Mouse (Mus musculus) midbrain, embryonic 13.5 days (tissue): ENCODE measurements around the gene Gm20503. TPM values are rescaled to one million over a fixed set of nuclear protein-coding genes. Genes with fewer than 3 reads are reported as not detected.

Experiments used
- ATAC-seq: fragments of 200-750 bp; cut with Nextera tagmentation; 2 replicates; pipeline ENCODE4 v1.8.0; 2017; ENCODE audit warnings: mild to moderate bottlenecking, moderate TSS enrichment, moderate library complexity
- H3K27ac ChIP-seq: fragments of 300-500 bp; sonication (generic); 2 replicates; pipeline ENCODE4 v1.5.1; 2015; ENCODE audit warnings: inconsistent platforms, mild to moderate bottlenecking, moderate library complexity
- H3K27me3 ChIP-seq: fragments of 300-500 bp; sonication (generic); 2 replicates; pipeline ENCODE4 v1.6.1; 2015; ENCODE audit warnings: mild to moderate bottlenecking, inconsistent platforms
- H3K36me3 ChIP-seq: fragments of 300-500 bp; sonication (generic); 2 replicates; pipeline ENCODE4 v1.6.1; 2015; ENCODE audit warnings: mild to moderate bottlenecking, inconsistent platforms
- H3K4me1 ChIP-seq: fragments of 300-500 bp; sonication (generic); replicated peaks from 2 replicates; pipeline ENCODE4 v1.6.1; 2015; ENCODE audit warnings: inconsistent platforms
- H3K4me2 ChIP-seq: fragments of 300-500 bp; sonication (generic); replicated peaks from 2 replicates; pipeline ENCODE4 v1.6.1; 2015; ENCODE audit warnings: moderate library complexity, mild to moderate bottlenecking, inconsistent platforms
- H3K4me3 ChIP-seq: fragments of 300-500 bp; sonication (generic); replicated peaks from 2 replicates; pipeline ENCODE4 v1.5.1; 2015; ENCODE audit warnings: mild to moderate bottlenecking, inconsistent platforms
- H3K9ac ChIP-seq: fragments of 300-500 bp; sonication (generic); replicated peaks from 2 replicates; pipeline ENCODE4 v1.6.1; 2015; ENCODE audit warnings: mild to moderate bottlenecking, inconsistent platforms
- H3K9me3 ChIP-seq: fragments of 300-500 bp; sonication (generic); 2 replicates; pipeline ENCODE4 v1.6.1; 2016; ENCODE audit warnings: mild to moderate bottlenecking, inconsistent platforms
- WGBS: fragments of 180-500 bp; shearing (Covaris S2); methylation state at CpG from one replicate; pipeline ENCODE4 v1.1.7; 2015; 5-methylcytosine and 5-hydroxymethylcytosine counted together
- polyA plus RNA-seq: library from polyadenylated mRNA; unstranded; fragments of >200 nt; fragmentation: Nextera tagmentation; extraction: Ambion mirVana; gene quantifications from 2 replicates; pipeline ENCODE4 v1.2.1, GENCODE M21; 2015

Gene Gm20503
- polyA plus RNA-seq, 1 experiment from 2014 or later: 9.5 TPM

- Histone ChIP-seq H3K9me3 (no peaks in the 10 kb centered on the region), H3K4me2 (no peak overlapping the region), H3K27me3 (0 out of 2 replicates have a peak, but pooled peaks cover 8% of the 10 kb centered on the region), H3K4me3 (no peak overlapping the region), H3K36me3 (no peaks in the 10 kb centered on the region), H3K4me1 (0 out of 2 replicates have a peak, but pooled peaks cover 10% of the 10 kb centered on the region), H3K27ac (no peak overlapping the region), H3K9ac (no peak overlapping the region)
- 61% methylated on average over 17 of the region's 17 CpGs for WGBS
- ATAC-seq: peak; percentile 65
These were observed 12.2 kb upstream of the Gm20503 start for GRCm38 (mm10) chr4:58990609-58991434.

- 71% methylated on average over 5 of the region's 5 CpGs for WGBS
- Histone ChIP-seq H3K27me3 (0 out of 2 replicates have a peak, but pooled peaks cover 8% of the 10 kb centered on the region), H3K4me1 (no peaks in the 10 kb centered on the region), H3K4me2 (no peak overlapping the region), H3K36me3 (no peaks in the 10 kb centered on the region), H3K4me3 (no peak overlapping the region), H3K9me3 (no peaks in the 10 kb centered on the region), H3K9ac (no peak overlapping the region), H3K27ac (no peak overlapping the region)
- ATAC-seq: no peak
These were observed 10.8 kb upstream of the Gm20503 start for GRCm38 (mm10) chr4:58992195-58992594.

- Histone ChIP-seq H3K4me2 (no peak within 1 kb of the TSS), H3K4me3 (no peak within 1 kb of the TSS), H3K9me3 (no peaks in the 10 kb centered on the region), H3K27ac (no peak within 1 kb of the TSS), H3K27me3 (no peaks in the 10 kb centered on the region), H3K36me3 (no peaks in the 10 kb centered on the region), H3K9ac (no peak within 1 kb of the TSS), H3K4me1 (no peaks in the 10 kb centered on the region)
- 91% methylated on average over 4 of the region's 4 CpGs for WGBS
- ATAC-seq: no peak
These were observed 8.2 kb upstream of the Gm20503 start, which contains the start of gene Dnajc25 for GRCm38 (mm10) chr4:58994762-58995161. Gene Dnajc25, plus strand, starts transcription at chr4:58995062.

- Histone ChIP-seq H3K4me1 (no peaks in the 10 kb centered on the region), H3K27ac (no peak overlapping the region), H3K27me3 (no peaks in the 10 kb centered on the region), H3K4me3 (no peak overlapping the region), H3K4me2 (no peak overlapping the region), H3K36me3 (no peaks in the 10 kb centered on the region), H3K9me3 (no peaks in the 10 kb centered on the region), H3K9ac (no peak overlapping the region)
- ATAC-seq: no peak
- WGBS: 81% methylated on average over 8 of the region's 8 CpGs
These were observed 7.7 kb upstream of the Gm20503 start for GRCm38 (mm10) chr4:58995251-58995693.

GRCm38 (mm10) chr4:58997081-58997480, 5.9 kb upstream of the Gm20503 start:
- no peaks in the 10 kb centered on the region for H3K27me3 ChIP-seq
- 92% methylated on average over 5 of the region's 5 CpGs for WGBS
- no peak for ATAC-seq
- no peak overlapping the region for H3K9ac ChIP-seq
- no peak overlapping the region for H3K4me3 ChIP-seq
- no peaks in the 10 kb centered on the region for H3K9me3 ChIP-seq
- H3K27ac ChIP-seq: no peak overlapping the region
- H3K4me2 ChIP-seq: no peak overlapping the region
- H3K36me3 ChIP-seq: no peaks in the 10 kb centered on the region
- H3K4me1 ChIP-seq: no peaks in the 10 kb centered on the region

- Histone ChIP-seq H3K9ac (no peak overlapping the region), H3K36me3 (no peaks in the 10 kb centered on the region), H3K4me1 (peaks cover 8% of the 10 kb centered on the region), H3K4me2 (no peak overlapping the region), H3K9me3 (no peaks in the 10 kb centered on the region), H3K27ac (no peak overlapping the region), H3K4me3 (no peak overlapping the region), H3K27me3 (no peaks in the 10 kb centered on the region)
- whole genome bisulfite sequencing: 88% methylated on average over 1 of the region's 1 CpGs
- no peak for ATAC-seq
These were observed 4.3 kb upstream of the Gm20503 start for GRCm38 (mm10) chr4:58998688-58999087.

- ATAC-seq: no peak
- Histone ChIP-seq H3K27me3 (no peaks in the 10 kb centered on the region), H3K9me3 (no peaks in the 10 kb centered on the region), H3K4me1 (peaks cover 18% of the 10 kb centered on the region), H3K9ac (no peak overlapping the region), H3K27ac (no peak overlapping the region), H3K4me2 (no peak overlapping the region), H3K36me3 (no peaks in the 10 kb centered on the region), H3K4me3 (no peak overlapping the region)
- WGBS: 7% methylated on average over 2 of the region's 2 CpGs
These were observed 3.3 kb upstream of the Gm20503 start for GRCm38 (mm10) chr4:58999686-59000085.

GRCm38 (mm10) chr4:59000614-59001013, 2.4 kb upstream of the Gm20503 start:
- H3K9ac ChIP-seq: no peak overlapping the region
- no peak overlapping the region for H3K4me3 ChIP-seq
- H3K9me3 ChIP-seq: no peaks in the 10 kb centered on the region
- H3K36me3 ChIP-seq: no peaks in the 10 kb centered on the region
- no peak overlapping the region for H3K27ac ChIP-seq
- no peaks in the 10 kb centered on the region; the same call in 1 of the 2 replicates for H3K27me3 ChIP-seq
- 0% methylated on average over 2 of the region's 2 CpGs for WGBS
- no peak overlapping the region for H3K4me2 ChIP-seq
- peaks cover 19% of the 10 kb centered on the region for H3K4me1 ChIP-seq
- no peak for ATAC-seq

- no peaks in the 10 kb centered on the region for H3K36me3 ChIP-seq
- H3K4me3 ChIP-seq: peak overlapping the region; percentile 91
- peak overlapping the region; percentile 86 for H3K4me2 ChIP-seq
- no peak for ATAC-seq
- 45% methylated on average over 7 of the region's 7 CpGs for WGBS
- no peaks in the 10 kb centered on the region for H3K9me3 ChIP-seq
- no peak overlapping the region for H3K27ac ChIP-seq
- peaks cover 28% of the 10 kb centered on the region for H3K4me1 ChIP-seq
- no peaks in the 10 kb centered on the region; the same call in 1 of the 2 replicates for H3K27me3 ChIP-seq
- H3K9ac ChIP-seq: peak overlapping the region; percentile 94
These were observed 793 bp downstream of the Gm20503 start for GRCm38 (mm10) chr4:59003806-59004200.

- no peaks in the 10 kb centered on the region for H3K9me3 ChIP-seq
- no peak for ATAC-seq
- no peak overlapping the region for H3K27ac ChIP-seq
- peaks cover 28% of the 10 kb centered on the region for H3K4me1 ChIP-seq
- no peaks in the 10 kb centered on the region; the same call in 1 of the 2 replicates for H3K27me3 ChIP-seq
- H3K9ac ChIP-seq: no peak overlapping the region
- H3K36me3 ChIP-seq: no peaks in the 10 kb centered on the region
- 65% methylated on average over 8 of the region's 8 CpGs for WGBS
- no peak overlapping the region for H3K4me2 ChIP-seq
- no peak overlapping the region for H3K4me3 ChIP-seq
These were observed 3.2 kb downstream of the Gm20503 start for GRCm38 (mm10) chr4:59006211-59006610.

- Histone ChIP-seq H3K36me3 (no peaks in the 10 kb centered on the region), H3K9ac (no peak overlapping the region), H3K27ac (no peak overlapping the region), H3K4me2 (no peak overlapping the region), H3K4me1 (peaks cover 28% of the 10 kb centered on the region), H3K27me3 (no peaks in the 10 kb centered on the region; the same call in 1 of the 2 replicates), H3K9me3 (no peaks in the 10 kb centered on the region), H3K4me3 (no peak overlapping the region)
- ATAC-seq: no peak
- 54% methylated on average over 6 of the region's 6 CpGs for WGBS
These were observed 4.0 kb downstream of the Gm20503 start for GRCm38 (mm10) chr4:59007016-59007415.

- no peaks in the 10 kb centered on the region; the same call in 1 of the 2 replicates for H3K27me3 ChIP-seq
- no peak overlapping the region for H3K27ac ChIP-seq
- no peak overlapping the region for H3K9ac ChIP-seq
- H3K4me1 ChIP-seq: peaks cover 24% of the 10 kb centered on the region
- no peaks in the 10 kb centered on the region for H3K36me3 ChIP-seq
- 88% methylated on average over 5 of the region's 5 CpGs for WGBS
- no peak overlapping the region for H3K4me2 ChIP-seq
- H3K9me3 ChIP-seq: no peaks in the 10 kb centered on the region
- no peak for ATAC-seq
- H3K4me3 ChIP-seq: no peak overlapping the region
These were observed 5.0 kb downstream of the Gm20503 start for GRCm38 (mm10) chr4:59007974-59008373.
